Mouse (Mus musculus): ENCODE results near the gene Gm20521. TPM values are rescaled to one million over a fixed set of nuclear protein-coding genes. Genes with fewer than 3 reads are reported as not detected.
A peak's percentile ranks its signal among the peaks of the same experiment; 100 is the strongest.

The Gm20521 gene
- polyA plus RNA-seq (2015; fragmentation: Nextera tagmentation; extraction: Ambion mirVana) = 0.31 and 0.98 TPM in 2 replicates

DNA sequence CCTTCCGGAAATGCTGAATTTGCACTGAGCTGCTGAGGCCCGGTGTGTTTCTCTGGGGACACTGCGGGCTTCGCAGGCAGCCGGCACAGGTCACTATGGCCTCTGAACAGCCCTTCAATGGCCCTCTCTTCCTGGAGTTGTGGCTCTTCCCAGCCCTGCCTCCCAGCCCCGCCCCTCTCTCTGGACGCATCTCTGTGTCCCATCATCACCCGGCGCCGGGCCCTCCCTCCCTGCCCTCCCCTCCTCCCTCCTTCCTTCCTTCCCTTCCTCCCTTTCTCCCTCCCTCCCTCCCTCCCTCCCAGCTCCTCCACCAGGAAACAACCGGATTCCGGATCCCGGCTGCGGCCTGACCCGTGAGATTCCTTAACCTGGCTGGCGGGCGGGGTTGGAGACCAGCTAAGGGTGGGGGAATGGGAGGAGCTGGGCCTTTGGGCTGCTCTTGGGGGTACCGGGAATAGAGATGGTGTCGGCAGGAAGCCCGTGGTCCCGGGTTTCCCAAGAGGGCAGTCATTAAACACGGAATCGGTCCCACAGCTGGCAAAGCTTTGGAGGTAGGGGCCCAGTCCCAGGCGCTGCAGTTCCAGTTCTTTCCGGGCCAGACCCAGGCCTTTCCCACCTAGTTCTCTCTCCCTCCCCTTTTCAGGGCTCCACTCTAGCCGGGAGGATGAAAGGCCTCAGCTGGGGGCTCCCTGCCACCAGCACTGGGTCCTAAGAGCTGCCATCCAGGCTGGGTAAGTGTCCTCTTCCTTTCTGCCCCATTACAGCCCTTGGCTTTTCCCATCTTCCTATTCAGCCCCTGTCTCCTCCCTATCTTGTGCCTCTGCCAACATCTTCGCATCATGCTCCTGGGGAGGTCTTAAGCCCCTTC, at the start of gene Gm20521, which contains the start of gene Bcl2l2:
Gene Gm20521, plus strand, starts transcription at position 288 of the 868 bp plus-strand sequence.
Gene Bcl2l2, plus strand, starts transcription at position 224 of the 868 bp plus-strand sequence.
- peak; percentile 95 for DNase-seq (ENCODE audit: low spot score)
- Histone ChIP-seq H3K27me3 (replicated peaks; ENCODE audit: insufficient read depth, low read length) (no peaks in the 10 kb centered on the region), H3K4me3 (ENCODE audit: low read depth, low read length) (peak within 1 kb of the TSS; percentile 63), H3K9me3 (ENCODE audit: low read length) (no peaks in the 10 kb centered on the region), H3K27ac (ENCODE audit: low read length) (peak within 1 kb of the TSS; percentile 97), H3K36me3 (ENCODE audit: insufficient read depth, low read length) (0 out of 2 replicates have a peak, but pooled peaks cover 4% of the 10 kb centered on the region), H3K4me1 (ENCODE audit: insufficient read depth, low read depth, low read length) (peaks cover 4% of the 10 kb centered on the region; the same call in 1 of the 2 replicates), H3K4me2 (replicated peaks; ENCODE audit: low read depth, low read length) (peak within 1 kb of the TSS; percentile 70), H3K9ac (replicated peaks; ENCODE audit: low read depth) (peak within 1 kb of the TSS; percentile 84)
- 2% methylated on average over 22 of the region's 27 CpGs for WGBS
- peak; percentile 95 for ATAC-seq
- no peak for TF ChIP-seq EP300 (IDR thresholded peaks at IDR 0.05)
- no peak for TF ChIP-seq CTCF (IDR thresholded peaks at IDR 0.05)

GRCm38 (mm10) chr14:54843461-54843860, 39.8 kb upstream of the Gm20521 start:
- Histone ChIP-seq H3K4me1 (ENCODE audit: insufficient read depth, low read depth, low read length) (no peaks in the 10 kb centered on the region), H3K9ac (replicated peaks; ENCODE audit: low read depth) (no peak overlapping the region), H3K36me3 (ENCODE audit: insufficient read depth, low read length) (no peaks in the 10 kb centered on the region), H3K9me3 (ENCODE audit: low read length) (no peaks in the 10 kb centered on the region), H3K4me3 (ENCODE audit: low read depth, low read length) (no peak overlapping the region), H3K27ac (ENCODE audit: low read length) (no peak overlapping the region), H3K27me3 (replicated peaks; ENCODE audit: insufficient read depth, low read length) (no peaks in the 10 kb centered on the region), H3K4me2 (replicated peaks; ENCODE audit: low read depth, low read length) (no peak overlapping the region)
- DNase-seq (ENCODE audit: low spot score) = peak; percentile 82
- ATAC-seq = no peak
- TF ChIP-seq CTCF (IDR thresholded peaks at IDR 0.05) (peak; percentile 59), EP300 (IDR thresholded peaks at IDR 0.05) (no peak)
- under 1% methylated on average over 4 of the region's 4 CpGs for WGBS

GRCm38 (mm10) chr14:54855726-54856125, 27.5 kb upstream of the Gm20521 start:
- Histone ChIP-seq H3K9me3 (ENCODE audit: low read length) (no peaks in the 10 kb centered on the region), H3K9ac (replicated peaks; ENCODE audit: low read depth) (no peak overlapping the region), H3K36me3 (ENCODE audit: insufficient read depth, low read length) (no peaks in the 10 kb centered on the region), H3K4me2 (replicated peaks; ENCODE audit: low read depth, low read length) (no peak overlapping the region), H3K4me1 (ENCODE audit: insufficient read depth, low read depth, low read length) (no peaks in the 10 kb centered on the region), H3K27me3 (replicated peaks; ENCODE audit: insufficient read depth, low read length) (no peaks in the 10 kb centered on the region), H3K27ac (ENCODE audit: low read length) (no peak overlapping the region), H3K4me3 (ENCODE audit: low read depth, low read length) (no peak overlapping the region)
- DNase-seq (ENCODE audit: low spot score) = no peak
- no peak for TF ChIP-seq EP300 (IDR thresholded peaks at IDR 0.05)
- no peak for TF ChIP-seq CTCF (IDR thresholded peaks at IDR 0.05)
- 95% methylated on average over 3 of the region's 3 CpGs for WGBS
- ATAC-seq = no peak

DNA sequence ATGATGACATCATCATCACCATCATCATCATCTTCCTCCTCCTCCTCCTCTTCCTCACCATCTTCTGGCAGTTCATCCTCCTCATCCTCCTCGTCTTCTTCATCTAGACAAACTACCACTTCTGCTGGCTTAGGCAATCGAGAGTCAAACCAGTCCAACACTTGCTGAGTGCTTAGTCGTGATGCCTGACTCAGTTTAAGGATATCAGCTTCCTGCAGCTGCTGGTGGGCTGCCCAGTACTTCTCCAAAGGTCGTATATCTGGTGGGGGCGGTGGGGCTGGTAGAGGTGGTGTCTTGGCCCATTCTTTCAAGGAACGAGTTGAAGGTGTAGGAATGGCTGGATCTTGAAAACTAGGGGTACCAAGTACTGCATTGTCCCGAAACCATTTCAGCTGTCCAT, 26.5 kb upstream of the Gm20521 start:
- no peak overlapping the region for H3K4me2 ChIP-seq (replicated peaks; ENCODE audit: low read depth, low read length)
- DNase-seq (ENCODE audit: low spot score) (no peak), ATAC-seq (no peak)
- no peak overlapping the region for H3K27ac ChIP-seq (ENCODE audit: low read length)
- no peaks in the 10 kb centered on the region for H3K4me1 ChIP-seq (ENCODE audit: insufficient read depth, low read depth, low read length)
- no peak overlapping the region for H3K9ac ChIP-seq (replicated peaks; ENCODE audit: low read depth)
- H3K36me3 ChIP-seq (ENCODE audit: insufficient read depth, low read length) = no peaks in the 10 kb centered on the region
- no peaks in the 10 kb centered on the region for H3K27me3 ChIP-seq (replicated peaks; ENCODE audit: insufficient read depth, low read length)
- H3K9me3 ChIP-seq (ENCODE audit: low read length) = no peaks in the 10 kb centered on the region
- 88% methylated on average over 7 of the region's 7 CpGs for WGBS
- TF ChIP-seq EP300 (IDR thresholded peaks at IDR 0.05) (no peak), CTCF (IDR thresholded peaks at IDR 0.05) (no peak)
- no peak overlapping the region for H3K4me3 ChIP-seq (ENCODE audit: low read depth, low read length)

DNA sequence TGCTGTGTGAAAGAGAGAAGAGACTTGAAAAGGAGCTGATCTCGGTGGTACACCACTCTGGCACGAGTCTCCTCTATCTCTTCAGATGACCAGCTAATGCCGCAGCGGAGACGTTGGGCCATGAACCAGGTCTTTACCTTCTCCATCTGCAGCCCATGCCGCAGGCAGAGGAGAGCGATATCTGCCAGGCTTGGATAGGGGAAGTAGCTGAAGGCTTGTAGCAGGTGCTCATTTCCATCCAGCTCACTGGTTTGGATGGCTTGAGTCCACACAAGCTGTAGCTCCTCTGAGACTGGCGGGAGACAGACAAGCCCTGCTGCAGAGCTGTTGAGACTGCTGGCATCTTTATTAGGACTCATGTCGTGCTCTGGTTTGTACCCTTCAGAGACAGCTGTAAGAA, 25.4 kb upstream of the Gm20521 start:
- DNase-seq (ENCODE audit: low spot score) (no peak), ATAC-seq (no peak)
- H3K27ac ChIP-seq (ENCODE audit: low read length) = no peak overlapping the region
- 92% methylated on average over 9 of the region's 9 CpGs for WGBS
- no peaks in the 10 kb centered on the region for H3K9me3 ChIP-seq (ENCODE audit: low read length)
- H3K27me3 ChIP-seq (replicated peaks; ENCODE audit: insufficient read depth, low read length) = no peaks in the 10 kb centered on the region
- H3K4me3 ChIP-seq (ENCODE audit: low read depth, low read length) = no peak overlapping the region
- no peaks in the 10 kb centered on the region for H3K36me3 ChIP-seq (ENCODE audit: insufficient read depth, low read length)
- H3K9ac ChIP-seq (replicated peaks; ENCODE audit: low read depth) = no peak overlapping the region
- H3K4me2 ChIP-seq (replicated peaks; ENCODE audit: low read depth, low read length) = no peak overlapping the region
- H3K4me1 ChIP-seq (ENCODE audit: insufficient read depth, low read depth, low read length) = no peaks in the 10 kb centered on the region
- TF ChIP-seq EP300 (IDR thresholded peaks at IDR 0.05) (no peak), CTCF (IDR thresholded peaks at IDR 0.05) (no peak)

DNA sequence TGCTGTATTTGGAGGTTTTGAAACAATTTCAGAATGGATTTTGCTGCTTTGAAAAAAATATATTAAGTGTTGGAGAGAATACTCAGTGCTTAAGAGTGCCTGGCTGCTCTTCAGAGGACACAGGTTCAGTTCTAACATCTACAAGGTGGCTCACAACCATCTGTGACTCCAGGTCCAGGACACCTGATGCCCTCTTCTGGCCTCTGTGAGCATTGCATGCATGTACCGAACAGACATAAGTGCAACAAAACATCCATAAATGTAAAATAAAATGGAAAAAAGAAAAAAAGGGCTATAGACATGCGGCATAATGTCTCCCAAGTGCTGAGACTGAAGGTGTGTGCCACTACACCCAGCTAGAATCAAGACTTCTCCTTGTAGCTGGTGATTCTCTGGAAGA, 22.7 kb upstream of the Gm20521 start:
- Histone ChIP-seq H3K4me3 (ENCODE audit: low read depth, low read length) (no peak overlapping the region), H3K9me3 (ENCODE audit: low read length) (no peaks in the 10 kb centered on the region), H3K36me3 (ENCODE audit: insufficient read depth, low read length) (no peaks in the 10 kb centered on the region), H3K27me3 (replicated peaks; ENCODE audit: insufficient read depth, low read length) (no peaks in the 10 kb centered on the region), H3K4me1 (ENCODE audit: insufficient read depth, low read depth, low read length) (peaks cover 3% of the 10 kb centered on the region; the same call in 1 of the 2 replicates), H3K27ac (ENCODE audit: low read length) (no peak overlapping the region), H3K9ac (replicated peaks; ENCODE audit: low read depth) (no peak overlapping the region), H3K4me2 (replicated peaks; ENCODE audit: low read depth, low read length) (no peak overlapping the region)
- DNase-seq (ENCODE audit: low spot score) (peak; percentile 48), ATAC-seq (no peak)
- 40% methylated on average over 2 of the region's 2 CpGs for WGBS
- TF ChIP-seq EP300 (IDR thresholded peaks at IDR 0.05) = no peak
- TF ChIP-seq CTCF (IDR thresholded peaks at IDR 0.05) = peak; percentile 81

All from lung, postnatal 0 days (tissue).